Mouse (Mus musculus): Measurements from ENCODE around the gene Prmt3.

GRCm38 (mm10) chr7:49879998-49880707, 102.0 kb downstream of the Prmt3 start:
- TF ChIP-seq GATA1 (IDR thresholded peaks at IDR 0.05; ENCODE audit: borderline replicate concordance, low read length) (no peak), FLI1 (IDR thresholded peaks at IDR 0.05; ENCODE audit: low read length) (no peak)
